ENCODE assay signal across 9 mouse cellular contexts in genomic region chr5:75118840-75119239, GRCm38 (mm10). TPM values are rescaled to one million over a fixed set of nuclear protein-coding genes. Genes with fewer than 3 reads are reported as not detected.
DNase-seq lines count a peak whose midpoint lies in the region; TF ChIP-seq lines count a peak whose summit lies in the region.
"Had no signal": no experiment of that assay in that cellular context is flagged by ENCODE, and none has a peak within 500 bp of the region (broad histone marks: within the 10 kb centered on the region; RNA-seq: fewer than 3 reads in every experiment).

No protein-coding gene starts in this region.

- H3K27ac ChIP-seq in limb, embryonic 10.5 days: no peak overlapping the region
- H3K27ac ChIP-seq: heart, embryonic 13.5 days; midbrain, embryonic 12.5 days had no signal

- no peak for TF ChIP-seq POLR2A in lung, adult 2 months (IDR thresholded peaks at IDR 0.05; ENCODE audit: borderline replicate concordance, extremely low read depth, low read depth, low read length)

- WGBS in lung, adult 2 months: 66% methylated on average over 7 of the region's 7 CpGs
- WGBS in limb, embryonic 10.5 days: 58% methylated on average over 7 of the region's 7 CpGs

- H3K36me3 ChIP-seq in limb, embryonic 10.5 days: no peaks in the 10 kb centered on the region
- H3K36me3 ChIP-seq: heart, embryonic 13.5 days; midbrain, embryonic 12.5 days had no signal

- TF ChIP-seq CTCF in lung, adult 2 months (IDR thresholded peaks at IDR 0.05; ENCODE audit: insufficient read depth, low read length): peak; percentile 36; the same call in 1 of the 2 replicates

- no peaks in the 10 kb centered on the region for H3K9me3 ChIP-seq in limb, embryonic 10.5 days (replicated peaks)
- H3K9me3 ChIP-seq: heart, embryonic 13.5 days; midbrain, embryonic 12.5 days had no signal

- no peak overlapping the region for H3K4me3 ChIP-seq in lung, adult 2 months (replicated peaks; ENCODE audit: extremely low read depth, low read depth, low read length)
- H3K4me3 ChIP-seq in limb, embryonic 10.5 days: no peak overlapping the region
- H3K4me3 ChIP-seq: heart, embryonic 13.5 days; midbrain, embryonic 12.5 days had no signal

- no peaks in the 10 kb centered on the region for H3K4me1 ChIP-seq in lung, adult 2 months (ENCODE audit: control insufficient read depth, insufficient read depth, low read length)
- H3K4me1 ChIP-seq in limb, embryonic 10.5 days: no peaks in the 10 kb centered on the region
- H3K4me1 ChIP-seq: heart, embryonic 13.5 days; midbrain, embryonic 12.5 days had no signal

- DNase-seq in lung, adult 2 months: no peak
- no peak for DNase-seq in lung, postnatal 25 days (ENCODE audit: low spot score)
- DNase-seq in adrenal gland, postnatal 25 days: peak; percentile 21
- peak; percentile 55 for DNase-seq in limb, embryonic 10.5 days (ENCODE audit: low spot score)
- peak; percentile 54 for DNase-seq in thymus, postnatal 14 days
- no peak for DNase-seq in gastrocnemius, adult 18-20 months (ENCODE audit: low spot score)
- no peak for DNase-seq in layer of hippocampus, postnatal 14 days (ENCODE audit: low spot score in 2 of 2)

- 0 out of 2 replicates have a peak, but pooled peaks cover 3% of the 10 kb centered on the region for H3K27me3 ChIP-seq in limb, embryonic 10.5 days (ENCODE audit: low read depth, poor library complexity, severe bottlenecking)

RNA-seq across cellular contexts. Expression of gene Pdgfra, which starts 33.3 kb away (rescaled TPM):
- polyA plus RNA-seq in lung, adult 2 months (2012; rRNA removed): 51.0 and 82.2 TPM in 2 replicates
- 20.0 and 22.9 TPM in 2 replicates for total RNA-seq in adrenal gland, postnatal 25 days (2021)
- polyA plus RNA-seq in limb, embryonic 10.5 days (2016; fragmentation: Nextera tagmentation; extraction: Ambion mirVana): 69.2 and 111 TPM in 2 replicates
- total RNA-seq in gastrocnemius, adult 18-20 months (2021): 10 to 100 TPM; 14.2 to 15.0 TPM
- total RNA-seq in layer of hippocampus, postnatal 14 days (2021): 10 to 100 TPM; 79.4 to 81.1 TPM

RNA-seq across cellular contexts. Expression of gene Gsx2, which starts 43.4 kb away (rescaled TPM):
- polyA plus RNA-seq in lung, adult 2 months (2012; rRNA removed): not detected in 2 replicates
- total RNA-seq in adrenal gland, postnatal 25 days (2021): not detected in 2 replicates
- not detected in 2 replicates for polyA plus RNA-seq in limb, embryonic 10.5 days (2016; fragmentation: Nextera tagmentation; extraction: Ambion mirVana)
- total RNA-seq in gastrocnemius, adult 18-20 months (2021): not detected
- total RNA-seq in layer of hippocampus, postnatal 14 days (2021): under 1 TPM in 1 of 2 experiments, not detected in 1; 0.39 TPM
- polyA plus RNA-seq: heart, embryonic 13.5 days had no signal

Comparison
In these comparisons a context has a peak if more than half of its experiments do, and no peak if none do; other contexts are left out.
1. DNase-seq: peak in adrenal gland, postnatal 25 days (single experiment), limb, embryonic 10.5 days (single experiment) and thymus, postnatal 14 days (single experiment); none in lung, adult 2 months (single experiment), lung, postnatal 25 days (single experiment), gastrocnemius, adult 18-20 months (single experiment) and layer of hippocampus, postnatal 14 days (0 of 2).